Mouse (Mus musculus): Measurements from ENCODE around the gene Mier2. TPM values are rescaled to one million over a fixed set of nuclear protein-coding genes. Genes with fewer than 3 reads are reported as not detected.

The Mier2 gene
- polyA plus RNA-seq, 1 experiment from 2014 or later = 37.8 TPM

GRCm38 (mm10) chr10:79526661-79527452, 28.1 kb downstream of the Mier2 start:
- H3K27ac ChIP-seq (ENCODE audit: low read depth, low read length) = no peak overlapping the region
- no peak overlapping the region for H3K4me3 ChIP-seq (ENCODE audit: low read depth, low read length)
- DNase-seq (ENCODE audit: low spot score) = no peak
- H3K9ac ChIP-seq (ENCODE audit: low read depth, low read length) = no peak overlapping the region
- H3K27me3 ChIP-seq (ENCODE audit: control insufficient read depth, insufficient read depth, low read length) = no peaks in the 10 kb centered on the region
- no peak overlapping the region for H3K4me2 ChIP-seq (replicated peaks; ENCODE audit: low read depth, low read length)
- no peak for ATAC-seq (ENCODE audit: low FRiP score)
- 87% methylated on average over 12 of the region's 12 CpGs for WGBS
- no peaks in the 10 kb centered on the region for H3K4me1 ChIP-seq (replicated peaks; ENCODE audit: control insufficient read depth, insufficient read depth, low read length)
- H3K36me3 ChIP-seq (ENCODE audit: control insufficient read depth, insufficient read depth, low read length) = no peaks in the 10 kb centered on the region
- no peaks in the 10 kb centered on the region for H3K9me3 ChIP-seq (ENCODE audit: control insufficient read depth, low read length)

GRCm38 (mm10) chr10:79525456-79526325, 29.3 kb downstream of the Mier2 start:
- DNase-seq (ENCODE audit: low spot score) = no peak
- no peak overlapping the region for H3K9ac ChIP-seq (ENCODE audit: low read depth, low read length)
- H3K27ac ChIP-seq (ENCODE audit: low read depth, low read length) = no peak overlapping the region
- H3K9me3 ChIP-seq (ENCODE audit: control insufficient read depth, low read length) = no peaks in the 10 kb centered on the region
- H3K36me3 ChIP-seq (ENCODE audit: control insufficient read depth, insufficient read depth, low read length) = no peaks in the 10 kb centered on the region
- H3K4me2 ChIP-seq (replicated peaks; ENCODE audit: low read depth, low read length) = no peak overlapping the region
- no peaks in the 10 kb centered on the region for H3K4me1 ChIP-seq (replicated peaks; ENCODE audit: control insufficient read depth, insufficient read depth, low read length)
- 89% methylated on average over 8 of the region's 8 CpGs for WGBS
- H3K4me3 ChIP-seq (ENCODE audit: low read depth, low read length) = no peak overlapping the region
- no peaks in the 10 kb centered on the region for H3K27me3 ChIP-seq (ENCODE audit: control insufficient read depth, insufficient read depth, low read length)
- ATAC-seq (ENCODE audit: low FRiP score) = no peak

- WGBS = 63% methylated on average over 1 of the region's 1 CpGs
- ATAC-seq (ENCODE audit: low FRiP score) (no peak), DNase-seq (ENCODE audit: low spot score) (no peak)
- H3K27ac ChIP-seq (ENCODE audit: low read depth, low read length) = no peak overlapping the region
- no peaks in the 10 kb centered on the region for H3K9me3 ChIP-seq (ENCODE audit: control insufficient read depth, low read length)
- no peak overlapping the region for H3K9ac ChIP-seq (ENCODE audit: low read depth, low read length)
- no peak overlapping the region for H3K4me2 ChIP-seq (replicated peaks; ENCODE audit: low read depth, low read length)
- H3K27me3 ChIP-seq (ENCODE audit: control insufficient read depth, insufficient read depth, low read length) = no peaks in the 10 kb centered on the region
- H3K4me1 ChIP-seq (replicated peaks; ENCODE audit: control insufficient read depth, insufficient read depth, low read length) = no peaks in the 10 kb centered on the region
- H3K36me3 ChIP-seq (ENCODE audit: control insufficient read depth, insufficient read depth, low read length) = no peaks in the 10 kb centered on the region
- H3K4me3 ChIP-seq (ENCODE audit: low read depth, low read length) = no peak overlapping the region
Observed at GRCm38 (mm10) chr10:79524433-79524832, 30.6 kb downstream of the Mier2 start.

- WGBS = 88% methylated on average over 2 of the region's 2 CpGs
- no peak overlapping the region for H3K27ac ChIP-seq (ENCODE audit: low read depth, low read length)
- H3K4me2 ChIP-seq (replicated peaks; ENCODE audit: low read depth, low read length) = no peak overlapping the region
- no peak overlapping the region for H3K9ac ChIP-seq (ENCODE audit: low read depth, low read length)
- ATAC-seq (ENCODE audit: low FRiP score) = no peak
- H3K4me1 ChIP-seq (replicated peaks; ENCODE audit: control insufficient read depth, insufficient read depth, low read length) = no peaks in the 10 kb centered on the region
- H3K9me3 ChIP-seq (ENCODE audit: control insufficient read depth, low read length) = no peaks in the 10 kb centered on the region
- no peak for DNase-seq (ENCODE audit: low spot score)
- no peaks in the 10 kb centered on the region for H3K27me3 ChIP-seq (ENCODE audit: control insufficient read depth, insufficient read depth, low read length)
- no peak overlapping the region for H3K4me3 ChIP-seq (ENCODE audit: low read depth, low read length)
- no peaks in the 10 kb centered on the region for H3K36me3 ChIP-seq (ENCODE audit: control insufficient read depth, insufficient read depth, low read length)
Observed at GRCm38 (mm10) chr10:79506709-79507108, 48.3 kb downstream of the Mier2 start.

GRCm38 (mm10) chr10:79502830-79503644, 52.0 kb downstream of the Mier2 start:
- Histone ChIP-seq H3K36me3 (ENCODE audit: control insufficient read depth, insufficient read depth, low read length) (no peaks in the 10 kb centered on the region), H3K27me3 (ENCODE audit: control insufficient read depth, insufficient read depth, low read length) (no peaks in the 10 kb centered on the region), H3K9ac (ENCODE audit: low read depth, low read length) (no peak overlapping the region), H3K27ac (ENCODE audit: low read depth, low read length) (no peak overlapping the region), H3K9me3 (ENCODE audit: control insufficient read depth, low read length) (no peaks in the 10 kb centered on the region), H3K4me3 (ENCODE audit: low read depth, low read length) (no peak overlapping the region), H3K4me1 (replicated peaks; ENCODE audit: control insufficient read depth, insufficient read depth, low read length) (no peaks in the 10 kb centered on the region), H3K4me2 (replicated peaks; ENCODE audit: low read depth, low read length) (no peak overlapping the region)
- ATAC-seq (ENCODE audit: low FRiP score) (no peak), DNase-seq (ENCODE audit: low spot score) (peak; percentile 14)
- 68% methylated on average over 6 of the region's 6 CpGs for WGBS

- no peaks in the 10 kb centered on the region for H3K9me3 ChIP-seq (ENCODE audit: control insufficient read depth, low read length)
- no peak overlapping the region for H3K9ac ChIP-seq (ENCODE audit: low read depth, low read length)
- no peak overlapping the region for H3K4me2 ChIP-seq (replicated peaks; ENCODE audit: low read depth, low read length)
- H3K27ac ChIP-seq (ENCODE audit: low read depth, low read length) = no peak overlapping the region
- no peak for DNase-seq (ENCODE audit: low spot score)
- WGBS = 45% methylated on average over 2 of the region's 2 CpGs
- H3K36me3 ChIP-seq (ENCODE audit: control insufficient read depth, insufficient read depth, low read length) = no peaks in the 10 kb centered on the region
- no peak overlapping the region for H3K4me3 ChIP-seq (ENCODE audit: low read depth, low read length)
- H3K27me3 ChIP-seq (ENCODE audit: control insufficient read depth, insufficient read depth, low read length) = no peaks in the 10 kb centered on the region
- H3K4me1 ChIP-seq (replicated peaks; ENCODE audit: control insufficient read depth, insufficient read depth, low read length) = no peaks in the 10 kb centered on the region
- ATAC-seq (ENCODE audit: low FRiP score) = no peak
Observed at GRCm38 (mm10) chr10:79496701-79497288, 58.2 kb downstream of the Mier2 start.

- 72% methylated on average over 3 of the region's 3 CpGs for WGBS
- H3K9me3 ChIP-seq (ENCODE audit: control insufficient read depth, low read length) = no peaks in the 10 kb centered on the region
Observed at GRCm38 (mm10) chr10:79495886-79496285, 59.1 kb downstream of the Mier2 start.

More at GRCm38 (mm10) chr10:79495886-79496285, 59.1 kb downstream of the Mier2 start:
- no peak for ATAC-seq (ENCODE audit: low FRiP score)
- Histone ChIP-seq H3K4me1 (replicated peaks; ENCODE audit: control insufficient read depth, insufficient read depth, low read length) (no peaks in the 10 kb centered on the region), H3K27ac (ENCODE audit: low read depth, low read length) (no peak overlapping the region), H3K4me3 (ENCODE audit: low read depth, low read length) (no peak overlapping the region), H3K27me3 (ENCODE audit: control insufficient read depth, insufficient read depth, low read length) (no peaks in the 10 kb centered on the region), H3K36me3 (ENCODE audit: control insufficient read depth, insufficient read depth, low read length) (no peaks in the 10 kb centered on the region), H3K9ac (ENCODE audit: low read depth, low read length) (no peak overlapping the region), H3K4me2 (replicated peaks; ENCODE audit: low read depth, low read length) (no peak overlapping the region)
- DNase-seq (ENCODE audit: low spot score) = no peak

Data from hindbrain, embryonic 11.5 days (tissue).